Mouse (Mus musculus) C2C12 (cell line): Measurements from ENCODE around the gene Hspa1b.

Source experiments
- CTCF ChIP-seq: IDR thresholded peaks from one replicate; pipeline ENCODE4 v1.5.1; 2011; ENCODE audit not compliant: control insufficient read depth, insufficient read depth, insufficient read length
- USF1 ChIP-seq: IDR thresholded peaks from one replicate; pipeline ENCODE4 v1.6.1; 2011; ENCODE audit warnings: low read depth, mild to moderate bottlenecking, control low read depth, moderate library complexity

GRCm38 (mm10) chr17:34950514-34951455 lies 8.3 kb downstream of the Hspa1b start:
- TF ChIP-seq CTCF: no peak
- no peak for TF ChIP-seq USF1
